Mouse (Mus musculus) cerebellum, adult 11-12 months (tissue): ENCODE measurements around the gene Plin3.

Experiments
- DNase-seq: peaks from one replicate; pipeline ENCODE4 v3.0.0; 2022

The Plin3 gene

GRCm38 (mm10) chr17:56300186-56300585, 7.5 kb upstream of the Plin3 start, which contains the start of gene Arrdc5:
Arrdc5 (minus strand) TSS chr17:56300286.
- no peak for DNase-seq

DNA sequence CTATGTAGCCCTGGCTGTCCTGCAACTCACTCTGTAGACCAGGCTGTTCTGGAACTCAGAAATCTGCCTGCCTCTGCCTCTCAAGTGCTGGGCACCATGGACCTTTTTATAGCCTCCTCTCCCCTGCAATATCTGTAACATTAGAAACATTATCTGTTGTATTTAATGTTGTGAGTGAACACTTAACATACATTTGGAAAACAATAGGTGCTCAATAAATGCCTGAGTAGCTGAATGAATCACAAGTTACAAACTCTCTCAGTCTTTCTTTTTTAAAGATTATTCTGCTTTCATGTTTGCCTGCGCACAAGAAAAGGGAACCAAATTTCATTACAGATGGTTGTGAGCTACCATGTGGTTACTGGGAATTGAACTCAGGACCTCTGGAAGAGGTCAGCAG, 5.6 kb upstream of the Plin3 start:
- DNase-seq: no peak

- no peak for DNase-seq
Measured at GRCm38 (mm10) chr17:56296201-56296600, 3.5 kb upstream of the Plin3 start.

- DNase-seq: peak; percentile 78
Measured at GRCm38 (mm10) chr17:56294241-56294640, 1.6 kb upstream of the Plin3 start.

- no peak for DNase-seq
Measured at GRCm38 (mm10) chr17:56293291-56293690, 618 bp upstream of the Plin3 start.

DNA sequence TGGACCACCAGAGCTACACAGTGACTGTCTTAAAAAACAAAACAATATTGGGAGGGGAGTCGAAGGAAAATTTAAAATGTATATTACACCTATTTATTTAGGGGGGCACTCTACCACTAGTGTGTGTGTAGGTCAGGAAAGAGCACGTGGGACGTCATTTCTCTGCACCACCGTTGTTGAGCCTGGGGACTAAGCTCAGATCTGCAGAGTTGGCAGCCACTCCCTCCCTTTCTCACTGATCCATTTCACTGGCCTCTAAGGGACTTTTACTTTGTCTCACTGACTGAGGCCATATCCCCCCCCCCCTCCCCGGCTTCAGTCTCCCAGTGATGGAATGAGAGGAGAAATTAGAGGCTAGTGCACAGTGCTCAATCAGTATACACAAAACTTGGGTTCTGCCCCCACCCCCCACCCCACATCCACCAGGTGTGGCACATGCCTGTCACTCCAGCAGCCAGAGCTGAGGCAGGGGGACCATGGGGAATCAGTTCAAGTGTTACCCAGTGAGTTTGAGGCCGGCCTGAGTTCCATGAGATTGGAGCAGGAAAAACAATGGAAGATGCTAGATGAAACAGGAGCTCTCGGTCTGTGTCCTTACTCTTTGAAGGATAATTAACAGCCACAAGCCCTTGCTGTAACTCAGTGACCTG, 722 bp downstream of the Plin3 start:
- no peak for DNase-seq

DNA sequence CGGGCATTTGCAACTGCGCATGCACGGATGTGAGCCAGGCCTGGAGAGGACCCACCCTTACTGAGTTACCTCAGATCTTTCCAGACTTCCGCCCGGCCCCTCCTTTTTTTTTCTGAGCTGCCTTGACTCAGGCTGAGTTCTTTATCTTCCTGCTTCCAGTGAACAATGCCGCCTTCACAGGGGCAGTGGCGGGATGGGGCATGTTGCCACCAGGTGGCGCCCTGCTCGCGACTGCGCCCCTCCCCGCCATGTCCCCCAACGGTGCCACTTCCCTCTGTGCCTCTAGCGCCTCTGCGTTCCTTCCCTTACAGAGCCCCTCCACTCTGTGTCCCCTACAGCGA, 1.5 kb downstream of the Plin3 start:
- peak; percentile 70 for DNase-seq

DNA sequence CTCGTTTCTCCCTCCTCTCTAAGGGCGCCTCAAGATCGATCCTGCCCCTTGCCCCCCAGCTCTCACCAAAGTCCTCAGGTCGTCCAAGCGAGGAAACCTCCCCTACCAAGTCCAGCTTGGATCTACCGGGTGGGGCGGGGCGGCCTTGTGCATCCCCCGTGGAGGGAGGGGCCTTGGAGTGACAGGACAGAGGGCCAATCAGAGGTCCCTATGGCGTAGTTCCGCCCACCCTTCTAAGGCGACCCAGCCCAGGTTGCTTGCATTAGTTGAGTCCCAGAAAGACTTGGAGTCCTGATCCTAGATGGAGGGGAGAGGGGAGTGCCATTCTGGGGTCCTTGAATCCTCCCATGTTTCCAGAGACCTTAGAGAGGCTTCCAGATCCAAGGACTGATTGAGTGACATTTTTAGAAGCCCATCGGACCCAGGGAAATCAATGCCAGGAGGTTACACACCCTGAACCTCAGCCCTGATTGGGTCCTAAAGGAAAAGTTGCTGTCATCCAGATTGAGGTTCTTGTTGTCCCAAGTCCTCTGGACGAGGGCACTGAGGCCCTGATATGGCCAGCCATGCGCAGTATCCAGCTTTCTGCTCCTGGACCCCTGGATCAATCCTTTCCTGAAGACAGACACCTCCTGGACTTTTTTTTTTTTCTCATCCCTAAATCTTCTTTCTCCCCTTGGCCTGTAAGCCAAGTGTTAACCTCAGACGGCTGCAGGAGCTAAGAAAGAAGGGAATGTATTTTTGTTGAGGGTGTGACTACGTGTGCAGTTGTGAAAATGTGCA, 2.1 kb downstream of the Plin3 start:
- DNase-seq: peak; percentile 45

DNA sequence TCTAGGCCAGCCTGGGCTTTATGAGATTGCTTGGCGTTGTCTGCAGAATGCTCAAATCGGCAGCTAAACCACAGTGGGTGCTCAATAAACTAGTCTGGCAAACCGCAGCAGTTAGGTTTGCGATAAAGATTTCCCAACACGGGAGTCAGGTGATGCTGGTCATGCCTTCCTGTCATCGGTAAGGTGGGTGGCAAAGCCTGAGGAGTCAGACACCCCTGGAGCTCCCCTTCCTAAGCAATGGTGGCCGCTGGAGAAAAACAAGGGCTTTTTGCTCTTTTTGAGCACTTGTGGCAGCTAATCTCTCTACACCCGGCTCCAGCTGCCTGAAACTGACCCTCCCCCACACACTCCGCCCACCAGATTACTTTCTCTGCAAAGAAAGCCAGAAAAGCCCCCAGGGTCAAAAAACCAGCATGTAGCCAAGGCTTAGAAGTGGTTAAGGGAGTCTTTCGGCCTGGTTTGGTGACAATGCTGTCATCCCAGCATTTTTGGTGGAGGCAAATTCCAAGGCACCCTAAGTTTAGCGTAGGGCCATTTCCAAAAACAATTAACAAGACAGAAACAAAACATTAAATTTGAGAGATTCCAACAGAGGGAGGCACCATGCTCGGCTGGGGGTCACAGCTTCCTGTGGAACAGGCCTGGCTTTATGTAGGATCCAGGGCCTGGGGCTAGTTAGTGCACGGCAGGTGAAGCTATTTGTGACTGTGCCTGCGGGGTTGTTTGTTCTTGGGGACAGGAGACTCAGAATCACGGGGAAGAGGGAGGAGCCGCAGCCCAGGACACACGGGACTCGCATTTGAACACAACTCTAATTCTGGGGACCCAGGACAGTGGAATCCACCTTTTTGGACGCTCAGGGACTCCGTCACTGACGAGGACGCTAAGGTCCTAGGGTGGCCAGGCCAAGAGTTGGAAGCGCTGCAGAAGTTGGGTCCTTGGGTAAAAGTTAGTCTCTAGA, 3.0 kb downstream of the Plin3 start:
- DNase-seq: peak; percentile 30

DNA sequence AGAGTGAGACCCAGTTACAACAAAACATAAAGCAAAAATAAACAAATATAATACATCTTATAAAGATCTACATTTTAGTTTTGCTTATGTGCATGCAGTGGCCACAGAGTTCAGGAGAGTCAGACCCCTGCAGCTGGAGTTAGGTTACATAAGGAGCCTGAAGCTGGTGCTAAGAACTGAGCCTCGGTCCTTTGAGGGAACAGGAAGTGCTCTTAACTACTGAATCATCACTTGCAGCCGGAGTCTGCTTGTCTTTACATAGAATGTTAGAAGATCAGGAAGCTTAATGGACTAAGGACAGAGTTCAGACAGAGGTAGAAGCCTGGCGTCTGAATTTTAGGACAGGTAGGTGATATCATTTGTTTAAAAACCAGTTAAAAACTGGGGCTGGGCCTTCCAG, 3.8 kb downstream of the Plin3 start:
- DNase-seq: no peak

DNA sequence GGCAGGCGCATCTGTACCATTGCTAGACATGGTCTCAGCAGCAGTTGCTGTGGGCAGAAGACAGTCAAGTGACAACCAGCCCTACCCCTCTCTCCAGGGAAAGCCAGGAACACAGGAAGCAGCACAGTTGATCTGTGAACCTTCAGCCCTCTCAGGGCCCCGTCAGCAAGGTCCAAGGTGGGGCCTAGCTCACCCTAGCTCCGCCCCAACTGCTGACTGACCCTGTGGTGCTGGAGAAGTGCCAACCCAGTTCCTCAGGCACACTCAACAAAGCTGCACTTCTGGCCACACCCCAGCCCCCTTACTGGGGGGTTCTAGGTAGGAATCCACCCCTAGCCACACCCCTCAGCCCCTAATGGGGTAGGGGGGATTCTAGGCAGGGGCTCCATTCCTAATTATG, 4.8 kb downstream of the Plin3 start:
- DNase-seq: peak; percentile 29

DNA sequence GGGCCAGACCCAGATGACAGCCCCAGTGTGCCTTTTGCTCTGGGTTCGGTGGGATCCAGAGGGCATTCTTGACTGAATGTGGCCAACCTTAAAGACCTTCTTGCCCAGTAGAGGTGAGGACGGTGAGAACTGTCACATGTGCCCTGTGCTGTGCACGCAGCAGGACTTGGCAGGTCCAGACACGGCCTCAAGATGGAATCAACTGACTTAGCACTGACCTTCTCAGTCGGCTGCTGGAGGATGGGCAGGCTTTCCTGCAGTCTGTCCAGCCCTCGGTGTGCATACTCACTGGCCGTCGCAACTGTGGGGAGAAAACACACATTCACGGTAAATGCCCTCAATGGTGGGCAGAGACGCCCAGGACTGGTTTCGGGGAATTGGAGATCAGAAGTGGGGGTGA, 6.7 kb downstream of the Plin3 start:
- no peak for DNase-seq

DNA sequence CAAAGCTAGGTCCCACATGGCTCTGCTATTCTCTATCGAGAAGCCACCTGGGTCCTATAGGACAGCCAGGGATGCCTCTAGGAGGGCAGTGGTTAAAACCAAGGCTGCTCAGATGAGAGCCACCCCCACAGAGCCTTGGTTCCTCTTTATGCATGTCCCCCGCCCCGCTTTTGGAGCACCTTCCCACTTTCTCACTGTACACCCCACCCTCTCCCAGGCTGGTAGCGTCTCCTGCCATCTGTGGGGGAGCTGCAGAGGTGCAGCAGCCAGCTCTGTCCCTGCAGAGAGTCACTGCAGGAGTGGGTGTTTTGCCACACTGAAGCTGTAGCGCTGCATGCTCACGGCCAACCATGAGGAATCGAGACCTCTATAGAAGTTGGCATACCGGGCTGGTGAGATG, 9.4 kb downstream of the Plin3 start:
- DNase-seq: no peak

DNA sequence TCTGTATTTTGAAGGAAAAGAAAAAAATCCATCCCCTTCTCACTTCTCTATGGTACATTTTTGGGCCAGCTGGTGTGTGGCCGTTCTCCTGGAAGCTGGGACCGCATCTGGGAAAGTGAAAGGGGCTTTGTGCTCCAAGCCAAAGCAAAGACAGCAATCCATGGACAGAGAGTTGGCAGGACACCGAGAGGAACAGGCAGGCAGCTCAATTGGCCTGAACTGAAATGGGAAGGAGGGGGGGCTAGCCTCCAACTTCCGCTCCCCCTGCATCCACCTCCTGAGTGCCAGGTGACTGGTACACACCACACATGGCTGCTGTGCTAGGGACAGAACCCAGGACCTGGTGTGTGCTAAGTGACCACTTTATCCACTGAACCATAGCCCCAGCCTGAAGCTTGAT, 9.9 kb downstream of the Plin3 start:
- DNase-seq: peak; percentile 32

DNA sequence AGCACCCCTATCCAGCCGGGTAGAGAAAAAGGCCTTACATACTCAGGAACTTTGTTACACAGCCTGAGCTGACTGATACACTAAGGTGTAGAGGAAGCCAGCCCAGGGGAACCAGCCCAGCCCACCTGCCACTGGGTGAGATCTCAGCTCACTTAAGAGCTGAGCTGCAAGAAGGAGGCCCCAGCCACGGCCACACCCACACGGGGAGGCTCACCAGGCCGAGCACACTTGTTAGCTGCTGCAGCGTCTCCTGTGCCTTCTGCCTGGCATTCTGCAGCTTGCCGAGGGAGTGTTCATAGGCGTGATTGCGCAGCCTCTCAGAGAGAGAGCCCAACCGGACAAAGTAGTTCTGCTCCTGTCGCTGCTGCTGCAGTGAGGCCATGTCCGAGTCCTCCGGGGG, 11.5 kb downstream of the Plin3 start:
- no peak for DNase-seq

GRCm38 (mm10) chr17:56279481-56280155, 13.1 kb downstream of the Plin3 start:
- DNase-seq: no peak

DNA sequence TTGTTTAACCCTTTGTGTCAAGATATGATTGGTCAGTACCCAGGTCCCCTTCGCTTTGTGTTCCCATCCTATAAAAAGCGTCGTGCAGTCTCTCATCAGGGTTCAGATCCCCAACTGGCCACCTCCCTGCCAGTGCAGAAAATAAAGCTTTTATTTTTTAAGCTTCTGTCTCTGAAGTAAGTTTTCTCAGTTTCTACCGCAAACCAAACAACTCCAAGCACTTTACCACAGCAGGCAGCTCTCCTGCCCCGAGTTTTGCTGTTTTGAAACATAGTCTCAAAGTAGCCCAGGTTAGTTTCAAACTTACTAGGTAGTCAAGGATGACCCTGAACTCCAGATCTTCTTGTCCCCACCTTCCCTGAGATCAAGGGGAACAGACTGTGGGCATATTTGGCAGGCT, 14.3 kb downstream of the Plin3 start:
- no peak for DNase-seq

GRCm38 (mm10) chr17:56277567-56277893, 15.1 kb downstream of the Plin3 start:
- DNase-seq: no peak

- peak; percentile 78 for DNase-seq
Measured at GRCm38 (mm10) chr17:56276643-56277566, 15.8 kb downstream of the Plin3 start, which contains the start of gene Ticam1. Ticam1 (minus strand) TSS chr17:56276786.

DNA sequence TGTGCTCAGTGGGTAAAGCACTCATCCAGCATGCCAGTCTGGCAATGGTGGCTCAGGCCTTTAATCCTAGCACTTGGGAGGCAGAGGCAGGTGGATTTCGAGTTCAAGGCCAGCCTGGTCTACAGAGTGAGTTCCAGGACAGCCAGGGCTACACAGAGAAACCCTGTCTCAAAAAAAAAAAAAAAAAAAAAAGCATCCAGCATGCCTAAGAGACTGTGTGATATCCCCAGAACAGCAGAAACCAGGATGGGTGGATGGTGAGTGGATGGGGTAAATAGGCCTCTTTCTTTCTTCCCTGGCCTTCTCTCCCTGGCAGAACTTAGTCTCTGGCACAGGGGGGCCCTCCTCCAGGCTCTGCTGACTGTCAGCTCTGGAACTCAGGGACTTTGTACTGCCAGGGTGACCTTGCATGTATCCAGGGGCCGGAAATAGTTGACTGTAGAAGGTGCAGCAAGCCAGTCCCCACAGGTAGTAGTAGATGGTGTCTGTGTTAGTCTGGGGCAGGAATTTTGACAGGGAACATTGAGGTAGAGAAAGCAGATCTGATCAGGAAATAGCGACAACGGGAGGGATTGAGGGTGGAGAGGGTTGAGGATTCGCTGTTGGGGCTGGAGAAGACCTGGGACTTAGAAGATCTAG, 16.7 kb downstream of the Plin3 start:
- peak; percentile 42 for DNase-seq

DNA sequence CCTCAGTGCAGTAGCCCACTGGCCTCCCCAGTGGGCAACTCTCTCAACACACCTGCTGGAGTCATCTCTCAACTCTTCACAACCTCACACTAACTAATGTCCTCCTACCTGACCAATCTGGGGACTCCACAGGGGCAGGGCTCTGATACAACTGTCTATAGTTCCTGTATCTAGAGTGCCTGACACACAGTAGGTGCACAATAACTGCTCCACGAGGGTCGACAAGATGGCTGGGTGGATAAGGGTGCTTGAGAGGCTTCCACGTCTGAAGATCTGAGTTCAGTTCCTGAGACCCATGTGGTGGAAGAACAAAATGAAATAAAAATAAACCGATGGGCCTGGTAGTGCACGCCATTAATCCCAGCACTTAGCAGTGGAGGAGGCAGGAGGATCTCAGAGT, 18.7 kb downstream of the Plin3 start:
- DNase-seq: no peak
